Mouse (Mus musculus) hindbrain, embryonic 10.5 days (tissue): ENCODE data around the gene Ccdc30. TPM values are rescaled to one million over a fixed set of nuclear protein-coding genes. Genes with fewer than 3 reads are reported as not detected.

ENCODE experiments used
- DNase-seq: peaks from one replicate; pipeline ENCODE4 v3.0.0-alpha.2; 2017; ENCODE audit warnings: low spot score
- H3K27ac ChIP-seq: fragments of 300-500 bp; sonication (generic); 2 replicates; pipeline ENCODE4 v1.5.1; 2016; ENCODE audit warnings: mild to moderate bottlenecking, moderate library complexity
- H3K27me3 ChIP-seq: fragments of 300-500 bp; sonication (generic); 2 replicates; pipeline ENCODE4 v1.6.1; 2016; ENCODE audit warnings: mild to moderate bottlenecking; ENCODE audit not compliant: poor library complexity, insufficient read depth, severe bottlenecking
- H3K36me3 ChIP-seq: fragments of 300-500 bp; sonication (generic); 2 replicates; pipeline ENCODE4 v1.6.1; 2016; ENCODE audit warnings: mild to moderate bottlenecking, moderate library complexity
- H3K4me1 ChIP-seq: fragments of 300-500 bp; sonication (generic); replicated peaks from 2 replicates; pipeline ENCODE4 v1.6.1; 2016; ENCODE audit warnings: mild to moderate bottlenecking
- H3K4me3 ChIP-seq: fragments of 300-500 bp; sonication (generic); 2 replicates; pipeline ENCODE4 v1.5.1; 2016; ENCODE audit warnings: mild to moderate bottlenecking, moderate library complexity
- H3K9me3 ChIP-seq: fragments of 300-500 bp; sonication (generic); 2 replicates; pipeline ENCODE4 v1.6.1; 2016; ENCODE audit warnings: mild to moderate bottlenecking, moderate library complexity
- WGBS: fragments of 180-500 bp; shearing (Covaris S2); methylation state at CpG from one replicate; pipeline ENCODE4 v1.1.7; 2016; 5-methylcytosine and 5-hydroxymethylcytosine counted together
- polyA plus RNA-seq: library from polyadenylated mRNA; unstranded; fragments of >200 nt; fragmentation: Nextera tagmentation; extraction: Ambion mirVana; gene quantifications from 2 replicates; pipeline ENCODE4 v1.2.1, GENCODE M21; 2016

The Ccdc30 gene
- polyA plus RNA-seq, 1 experiment from 2014 or later, result 11.0 TPM

- 96% methylated on average over 4 of the region's 4 CpGs for WGBS
- no peaks in the 10 kb centered on the region for H3K9me3 ChIP-seq
- no peak for DNase-seq
- no peak overlapping the region for H3K4me3 ChIP-seq
- H3K27me3 ChIP-seq, result no peaks in the 10 kb centered on the region
- H3K27ac ChIP-seq, result no peak overlapping the region
- no peaks in the 10 kb centered on the region for H3K36me3 ChIP-seq
- H3K4me1 ChIP-seq, result peaks cover 13% of the 10 kb centered on the region
Measured at GRCm38 (mm10) chr4:119441836-119442235, 26.5 kb upstream of the Ccdc30 start.

- Histone ChIP-seq H3K9me3 (peaks cover 6% of the 10 kb centered on the region), H3K36me3 (no peaks in the 10 kb centered on the region), H3K4me1 (peaks cover 6% of the 10 kb centered on the region), H3K27me3 (no peaks in the 10 kb centered on the region), H3K27ac (no peak overlapping the region), H3K4me3 (no peak overlapping the region)
- DNase-seq, result no peak
- WGBS, result 92% methylated on average over 2 of the region's 2 CpGs
Measured at GRCm38 (mm10) chr4:119437936-119438335, 22.6 kb upstream of the Ccdc30 start.

- WGBS, result 35% methylated on average over 5 of the region's 5 CpGs
- no peak overlapping the region for H3K4me3 ChIP-seq
- DNase-seq, result peak; percentile 24
Measured at GRCm38 (mm10) chr4:119430678-119431077, 15.4 kb upstream of the Ccdc30 start.

GRCm38 (mm10) chr4:119427680-119428079 is 12.4 kb upstream of the Ccdc30 start:
- Histone ChIP-seq H3K9me3 (no peaks in the 10 kb centered on the region), H3K36me3 (no peaks in the 10 kb centered on the region), H3K27me3 (peaks cover 31% of the 10 kb centered on the region), H3K4me1 (peaks cover 10% of the 10 kb centered on the region), H3K4me3 (no peak overlapping the region), H3K27ac (no peak overlapping the region)
- DNase-seq, result no peak
- WGBS, result 54% methylated on average over 2 of the region's 2 CpGs

More at GRCm38 (mm10) chr4:119430678-119431077, 15.4 kb upstream of the Ccdc30 start:
- Histone ChIP-seq H3K36me3 (no peaks in the 10 kb centered on the region), H3K27me3 (peaks cover 7% of the 10 kb centered on the region; the same call in 1 of the 2 replicates), H3K4me1 (no peaks in the 10 kb centered on the region), H3K9me3 (peaks cover 2% of the 10 kb centered on the region), H3K27ac (no peak overlapping the region)

GRCm38 (mm10) chr4:119425601-119426000 is 10.3 kb upstream of the Ccdc30 start:
- Histone ChIP-seq H3K36me3 (no peaks in the 10 kb centered on the region), H3K27me3 (peaks cover 31% of the 10 kb centered on the region), H3K27ac (no peak overlapping the region), H3K9me3 (no peaks in the 10 kb centered on the region), H3K4me3 (no peak overlapping the region), H3K4me1 (peaks cover 22% of the 10 kb centered on the region)
- 72% methylated on average over 2 of the region's 2 CpGs for WGBS
- no peak for DNase-seq

- H3K9me3 ChIP-seq, result no peaks in the 10 kb centered on the region
- H3K27ac ChIP-seq, result no peak overlapping the region
- no peak for DNase-seq
- peaks cover 22% of the 10 kb centered on the region for H3K4me1 ChIP-seq
- H3K27me3 ChIP-seq, result peaks cover 31% of the 10 kb centered on the region
- H3K36me3 ChIP-seq, result peaks cover 4% of the 10 kb centered on the region; the same call in 1 of the 2 replicates
- no peak overlapping the region for H3K4me3 ChIP-seq
- whole genome bisulfite sequencing, result 93% methylated on average over 2 of the region's 2 CpGs
Measured at GRCm38 (mm10) chr4:119425077-119425476, 9.8 kb upstream of the Ccdc30 start.

GRCm38 (mm10) chr4:119422294-119422964 is 7.1 kb upstream of the Ccdc30 start, which contains the start of the genes Ppcs and Zmynd12:
Ppcs (minus strand) TSS chr4:119422420.
Zmynd12 (plus strand) TSS chr4:119422814.
- H3K4me1 ChIP-seq, result peaks cover 22% of the 10 kb centered on the region
- peak within 1 kb of the TSS; percentile 90 for H3K27ac ChIP-seq
- H3K27me3 ChIP-seq, result peaks cover 24% of the 10 kb centered on the region
- DNase-seq, result peak; percentile 92
- under 1% methylated on average over 52 of the region's 52 CpGs for WGBS
- H3K4me3 ChIP-seq, result peak within 1 kb of the TSS; percentile 75
- no peaks in the 10 kb centered on the region for H3K9me3 ChIP-seq
- peaks cover 16% of the 10 kb centered on the region; the same call in 1 of the 2 replicates for H3K36me3 ChIP-seq

GRCm38 (mm10) chr4:119421921-119422293 is 6.6 kb upstream of the Ccdc30 start:
- Histone ChIP-seq H3K27me3 (peaks cover 28% of the 10 kb centered on the region), H3K27ac (peak overlapping the region; percentile 90), H3K4me3 (peak overlapping the region; percentile 75), H3K4me1 (peaks cover 22% of the 10 kb centered on the region), H3K9me3 (no peaks in the 10 kb centered on the region), H3K36me3 (peaks cover 16% of the 10 kb centered on the region; the same call in 1 of the 2 replicates)
- WGBS, result under 1% methylated on average over 31 of the region's 31 CpGs
- no peak for DNase-seq

- peaks cover 28% of the 10 kb centered on the region for H3K27me3 ChIP-seq
Measured at GRCm38 (mm10) chr4:119421191-119421590, 5.9 kb upstream of the Ccdc30 start.

GRCm38 (mm10) chr4:119417894-119418293 is 2.6 kb upstream of the Ccdc30 start:
- H3K4me3 ChIP-seq, result no peak overlapping the region
- peaks cover 29% of the 10 kb centered on the region for H3K4me1 ChIP-seq
- no peak for DNase-seq
- WGBS, result 90% methylated on average over 3 of the region's 3 CpGs
- no peaks in the 10 kb centered on the region for H3K9me3 ChIP-seq
- peaks cover 7% of the 10 kb centered on the region for H3K27me3 ChIP-seq
- H3K27ac ChIP-seq, result no peak overlapping the region
- peaks cover 16% of the 10 kb centered on the region; the same call in 1 of the 2 replicates for H3K36me3 ChIP-seq

More at GRCm38 (mm10) chr4:119421191-119421590, 5.9 kb upstream of the Ccdc30 start:
- Histone ChIP-seq H3K4me1 (peaks cover 22% of the 10 kb centered on the region), H3K4me3 (peak overlapping the region; percentile 75), H3K36me3 (peaks cover 16% of the 10 kb centered on the region; the same call in 1 of the 2 replicates), H3K9me3 (no peaks in the 10 kb centered on the region), H3K27ac (no peak overlapping the region)
- DNase-seq, result no peak
- 82% methylated on average over 3 of the region's 3 CpGs for WGBS

- Histone ChIP-seq H3K9me3 (no peaks in the 10 kb centered on the region), H3K36me3 (peaks cover 16% of the 10 kb centered on the region; the same call in 1 of the 2 replicates), H3K4me3 (no peak overlapping the region), H3K4me1 (peaks cover 26% of the 10 kb centered on the region), H3K27ac (no peak overlapping the region), H3K27me3 (peaks cover 7% of the 10 kb centered on the region)
- DNase-seq, result no peak
- 80% methylated on average over 3 of the region's 3 CpGs for WGBS
Measured at GRCm38 (mm10) chr4:119417270-119417669, 1.9 kb upstream of the Ccdc30 start.

GRCm38 (mm10) chr4:119412791-119413190 is 2.5 kb downstream of the Ccdc30 start:
- H3K27me3 ChIP-seq, result peaks cover 7% of the 10 kb centered on the region
- no peak overlapping the region for H3K27ac ChIP-seq
- no peak for DNase-seq
- no peak overlapping the region for H3K4me3 ChIP-seq
- H3K9me3 ChIP-seq, result no peaks in the 10 kb centered on the region
- H3K36me3 ChIP-seq, result no peaks in the 10 kb centered on the region
- H3K4me1 ChIP-seq, result peaks cover 15% of the 10 kb centered on the region
- 80% methylated on average over 6 of the region's 6 CpGs for WGBS

GRCm38 (mm10) chr4:119411877-119412650 is 3.3 kb downstream of the Ccdc30 start:
- peaks cover 15% of the 10 kb centered on the region for H3K4me1 ChIP-seq

More at GRCm38 (mm10) chr4:119411877-119412650, 3.3 kb downstream of the Ccdc30 start:
- Histone ChIP-seq H3K4me3 (no peak overlapping the region), H3K27me3 (peaks cover 3% of the 10 kb centered on the region), H3K9me3 (no peaks in the 10 kb centered on the region), H3K27ac (no peak overlapping the region), H3K36me3 (no peaks in the 10 kb centered on the region)
- no peak for DNase-seq
- 79% methylated on average over 12 of the region's 12 CpGs for WGBS
